Mouse (Mus musculus) T-cell, adult 2 months (primary cell): ENCODE data around the gene Rad9b.

Source experiments
- DNase-seq: peaks from one replicate; pipeline ENCODE4 v3.0.0; 2022; ENCODE audit warnings: low spot score

The Rad9b gene

GRCm38 (mm10) chr5:122312942-122313684, 40.9 kb downstream of the Rad9b start:
- no peak for DNase-seq

GRCm38 (mm10) chr5:122312346-122312745, 41.7 kb downstream of the Rad9b start:
- no peak for DNase-seq

GRCm38 (mm10) chr5:122311692-122312091, 42.3 kb downstream of the Rad9b start:
- no peak for DNase-seq

GRCm38 (mm10) chr5:122310699-122311098, 43.3 kb downstream of the Rad9b start:
- DNase-seq: peak; percentile 40

GRCm38 (mm10) chr5:122306536-122306935, 47.5 kb downstream of the Rad9b start:
- DNase-seq: no peak

- DNase-seq: no peak
Observed at GRCm38 (mm10) chr5:122305472-122305871, 48.6 kb downstream of the Rad9b start.

- no peak for DNase-seq
Observed at GRCm38 (mm10) chr5:122304541-122304940, 49.5 kb downstream of the Rad9b start.

GRCm38 (mm10) chr5:122303937-122304336, 50.1 kb downstream of the Rad9b start:
- DNase-seq: no peak

- no peak for DNase-seq
Observed at GRCm38 (mm10) chr5:122302810-122303745, 51.0 kb downstream of the Rad9b start.

GRCm38 (mm10) chr5:122300071-122300518, 53.9 kb downstream of the Rad9b start:
- no peak for DNase-seq

GRCm38 (mm10) chr5:122295113-122295935, 58.7 kb downstream of the Rad9b start:
- no peak for DNase-seq

GRCm38 (mm10) chr5:122294219-122294735, 59.8 kb downstream of the Rad9b start:
- no peak for DNase-seq

- DNase-seq: no peak
Observed at GRCm38 (mm10) chr5:122293131-122293530, 60.9 kb downstream of the Rad9b start.

- peak; percentile 38 for DNase-seq
Observed at GRCm38 (mm10) chr5:122291553-122292339, 62.3 kb downstream of the Rad9b start.

GRCm38 (mm10) chr5:122291149-122291548, 62.9 kb downstream of the Rad9b start:
- peak; percentile 58 for DNase-seq

GRCm38 (mm10) chr5:122288147-122288811, 65.8 kb downstream of the Rad9b start:
- peak; percentile 82 for DNase-seq

- DNase-seq: no peak
Observed at GRCm38 (mm10) chr5:122287026-122287425, 67.0 kb downstream of the Rad9b start.

GRCm38 (mm10) chr5:122286191-122286590, 67.8 kb downstream of the Rad9b start:
- DNase-seq: no peak

- DNase-seq: no peak
Observed at GRCm38 (mm10) chr5:122285767-122286150, 68.3 kb downstream of the Rad9b start.

- no peak for DNase-seq
Observed at GRCm38 (mm10) chr5:122285029-122285766, 68.8 kb downstream of the Rad9b start.
